Mouse (Mus musculus) ES-E14 (cell line): ENCODE results near the gene Shq1. TPM values are rescaled to one million over a fixed set of nuclear protein-coding genes. Genes with fewer than 3 reads are reported as not detected.

Source experiments
- DNase-seq: peaks from one replicate; pipeline ENCODE4 v3.0.0-alpha.2; 2013; ENCODE audit warnings: low read depth, low spot score
- H3K27ac ChIP-seq: 2 replicates; pipeline ENCODE4 v1.5.1; 2012; ENCODE audit warnings: low read depth, mild to moderate bottlenecking, low read length, moderate library complexity, mixed read lengths; ENCODE audit not compliant: poor library complexity, insufficient read depth, severe bottlenecking
- H3K36me3 ChIP-seq: 2 replicates; pipeline ENCODE4 v1.6.1; 2012; ENCODE audit warnings: mild to moderate bottlenecking, low read length, moderate library complexity, mixed read lengths; ENCODE audit not compliant: control insufficient read depth, poor library complexity, insufficient read depth, severe bottlenecking
- H3K4me1 ChIP-seq, 2 experiments: fragments of 150-350 bp in 1 of 2; sonication (generic) in 1 of 2; 2 replicates each; pipeline ENCODE4 v1.6.1; 2012; ENCODE audit warnings: low read length in 2 of 2, mild to moderate bottlenecking in 1 of 2, mixed read lengths in 1 of 2; ENCODE audit not compliant: control insufficient read depth in 2 of 2, insufficient read depth in 2 of 2, poor library complexity in 1 of 2
- H3K4me3 ChIP-seq, 2 experiments: fragments of 150-350 bp in 1 of 2; sonication (generic) in 1 of 2; 2 replicates each; pipeline ENCODE4 v1.5.1; 2012; ENCODE audit warnings: low read length in 2 of 2, low read depth in 1 of 2, mild to moderate bottlenecking in 1 of 2, mixed read lengths in 1 of 2; ENCODE audit not compliant: insufficient read depth in 1 of 2, poor library complexity in 1 of 2, severe bottlenecking in 1 of 2
- H3K9ac ChIP-seq: 2 replicates; pipeline ENCODE4 v1.6.1; 2012; ENCODE audit warnings: low read depth, mild to moderate bottlenecking, low read length, mixed read lengths; ENCODE audit not compliant: poor library complexity, insufficient read depth, severe bottlenecking
- H3K9me3 ChIP-seq: fragments of 150-350 bp; sonication (generic); 2 replicates; pipeline ENCODE4 v1.6.1; 2012; ENCODE audit warnings: low read depth, mild to moderate bottlenecking, low read length; ENCODE audit not compliant: control insufficient read depth, insufficient read depth
- CHD2 ChIP-seq: IDR thresholded peaks from 2 replicates; pipeline ENCODE4 v1.6.1; 2014; ENCODE audit warnings: mild to moderate bottlenecking, low read depth, low read length, inconsistent platforms
- HCFC1 ChIP-seq: IDR thresholded peaks from 2 replicates; pipeline ENCODE4 v1.6.1; 2012; ENCODE audit warnings: low read length, inconsistent platforms, borderline replicate concordance; ENCODE audit not compliant: insufficient read depth
- MAFK ChIP-seq: IDR thresholded peaks from 2 replicates; pipeline ENCODE4 v1.6.1; 2014; ENCODE audit warnings: mild to moderate bottlenecking, low read depth, low read length, inconsistent platforms; ENCODE audit not compliant: insufficient read depth
- ZC3H11A ChIP-seq: IDR thresholded peaks from 2 replicates; pipeline ENCODE4 v1.6.1; 2012; ENCODE audit warnings: low read depth, mild to moderate bottlenecking, inconsistent platforms, low read length, borderline replicate concordance
- ZNF384 ChIP-seq: IDR thresholded peaks from 2 replicates; pipeline ENCODE4 v1.6.1; 2012; ENCODE audit warnings: low read depth, low read length, inconsistent platforms
- in situ Hi-C, 2 experiments: fragments of 600-800 bp; cut with MboI; formaldehyde crosslinking; loops; one replicate each; pipeline ENCODE4 v1.15.1; 2025; ENCODE audit warnings: low sequenced_read_pairs in 2 of 2, inconsistent platforms in 1 of 2; ENCODE audit not compliant: unreplicated experiment in 2 of 2
- total RNA-seq: library from RNA; depleted of rRNA; stranded (reverse); fragments of 300-350 nt; gene quantifications from 2 replicates; pipeline ENCODE4 v1.2.3, GENCODE M21; 2012

Shq1 gene
- total RNA-seq, 1 experiment, result 25.1 TPM

DNA sequence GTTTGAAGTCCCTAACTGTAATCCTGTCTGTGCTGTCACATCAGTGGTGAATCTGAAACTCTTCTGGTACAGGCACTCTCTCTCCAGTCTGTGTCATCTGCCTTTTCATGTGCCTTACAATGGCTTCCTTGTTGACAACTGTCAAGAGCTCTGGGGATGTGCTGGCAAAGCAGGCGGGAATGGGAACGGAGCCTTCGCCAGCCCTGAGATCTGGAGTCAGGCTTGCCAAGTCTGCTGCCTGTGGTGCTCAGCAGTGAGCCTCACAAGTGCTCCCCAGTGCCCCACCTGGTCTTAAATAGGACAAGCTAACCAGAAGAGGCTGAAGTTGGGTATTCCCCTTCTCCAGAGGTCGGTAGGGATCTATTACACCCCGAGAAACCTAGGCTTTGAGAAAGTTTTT lies 29.8 kb upstream of the Shq1 start:
- Histone ChIP-seq H3K4me3 (no peak overlapping the region), H3K36me3 (no peaks in the 10 kb centered on the region), H3K4me1 (no peaks in the 10 kb centered on the region), H3K9ac (no peak overlapping the region), H3K27ac (no peak overlapping the region), H3K9me3 (no peaks in the 10 kb centered on the region)
- in situ Hi-C loops, result no loop called here
- no peak for TF ChIP-seq CHD2
- TF ChIP-seq HCFC1, result no peak
- TF ChIP-seq ZC3H11A, result no peak
- TF ChIP-seq ZNF384, result no peak
- TF ChIP-seq MAFK, result no peak
- no peak for DNase-seq

DNA sequence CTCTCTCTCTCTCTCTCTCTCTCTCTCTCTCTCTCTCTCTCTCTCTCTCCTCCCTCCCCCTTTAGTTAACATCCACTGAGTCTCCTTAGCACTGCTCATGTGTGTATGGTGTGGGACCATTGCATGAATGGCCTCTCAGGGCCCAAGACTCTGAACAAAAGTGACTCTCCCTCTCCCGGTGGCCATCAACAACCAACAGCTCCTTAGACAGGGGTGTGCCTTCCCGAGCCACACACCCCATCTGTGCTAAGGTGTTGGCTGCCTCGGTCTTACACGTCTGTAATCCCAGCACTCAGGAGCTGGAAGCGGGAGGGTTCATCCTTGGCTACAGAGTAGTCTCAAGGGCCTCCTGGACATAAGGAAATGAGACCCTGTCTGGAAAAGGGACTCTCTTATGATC lies 29.0 kb upstream of the Shq1 start:
- H3K36me3 ChIP-seq, result no peaks in the 10 kb centered on the region
- H3K9me3 ChIP-seq, result no peaks in the 10 kb centered on the region
- H3K4me3 ChIP-seq, result no peak overlapping the region
- no peak for DNase-seq
- TF ChIP-seq ZC3H11A (no peak), MAFK (no peak), ZNF384 (no peak), CHD2 (no peak), HCFC1 (no peak)
- no peak overlapping the region for H3K9ac ChIP-seq
- no peak overlapping the region for H3K27ac ChIP-seq
- H3K4me1 ChIP-seq, result no peaks in the 10 kb centered on the region
- in situ Hi-C loops, result no loop called here

DNA sequence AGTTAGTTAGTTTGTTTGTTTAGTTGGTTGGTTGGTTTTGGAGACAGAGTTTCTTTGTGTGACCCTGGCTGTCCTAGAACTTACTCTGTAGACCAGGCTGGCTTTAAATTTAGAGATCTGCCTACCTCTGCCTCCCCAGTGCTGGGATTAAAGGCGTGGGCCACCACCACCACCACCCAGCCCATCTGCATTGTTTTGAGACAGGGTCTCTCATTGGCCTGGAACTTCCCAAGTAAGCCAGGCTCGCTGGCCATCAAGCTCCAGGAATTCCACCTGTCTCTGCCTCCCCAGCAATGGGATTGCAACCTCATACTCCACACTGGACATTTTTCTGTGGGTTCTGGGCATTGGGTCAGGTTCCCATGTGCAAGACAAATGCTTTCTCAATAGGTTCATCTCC lies 15.4 kb upstream of the Shq1 start:
- no peak overlapping the region for H3K4me3 ChIP-seq
- no peak overlapping the region for H3K9ac ChIP-seq
- in situ Hi-C loops, result no loop called here
- TF ChIP-seq ZNF384, result no peak
- no peak for TF ChIP-seq MAFK
- no peak for TF ChIP-seq HCFC1
- TF ChIP-seq CHD2, result no peak
- TF ChIP-seq ZC3H11A, result no peak
- DNase-seq, result no peak
- H3K9me3 ChIP-seq, result no peaks in the 10 kb centered on the region
- H3K36me3 ChIP-seq, result no peaks in the 10 kb centered on the region
- no peak overlapping the region for H3K27ac ChIP-seq
- H3K4me1 ChIP-seq, result no peaks in the 10 kb centered on the region

DNA sequence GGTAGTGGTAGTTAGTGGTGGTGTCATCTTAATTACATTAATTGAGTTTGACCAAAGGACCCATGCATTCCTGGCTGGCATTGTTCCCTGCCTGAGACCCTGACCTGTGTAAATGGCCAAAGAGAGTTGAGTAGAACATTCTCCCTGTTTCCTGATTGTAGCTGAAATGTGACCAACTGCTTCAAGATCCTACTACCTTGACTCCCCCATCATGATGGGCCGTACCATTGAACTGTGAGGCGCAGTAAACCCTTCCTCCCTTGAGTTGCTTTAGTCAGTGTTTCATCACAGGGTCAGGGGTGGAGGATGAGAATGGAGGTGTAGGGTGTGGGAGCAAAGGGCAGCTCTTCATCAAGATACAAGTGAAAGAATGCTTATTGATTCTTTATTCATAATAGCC lies 7.7 kb upstream of the Shq1 start:
- Histone ChIP-seq H3K9ac (no peak overlapping the region), H3K4me3 (no peak overlapping the region), H3K4me1 (no peaks in the 10 kb centered on the region), H3K27ac (no peak overlapping the region), H3K36me3 (no peaks in the 10 kb centered on the region), H3K9me3 (no peaks in the 10 kb centered on the region)
- in situ Hi-C loops, result loop anchor here in 1 of 2 experiments (10.0 kb wide), 1 partner anchor 196 kb away; no protein-coding TSS in a partner anchor
- TF ChIP-seq HCFC1 (no peak), MAFK (no peak), ZNF384 (no peak), ZC3H11A (no peak), CHD2 (no peak)
- DNase-seq, result no peak

DNA sequence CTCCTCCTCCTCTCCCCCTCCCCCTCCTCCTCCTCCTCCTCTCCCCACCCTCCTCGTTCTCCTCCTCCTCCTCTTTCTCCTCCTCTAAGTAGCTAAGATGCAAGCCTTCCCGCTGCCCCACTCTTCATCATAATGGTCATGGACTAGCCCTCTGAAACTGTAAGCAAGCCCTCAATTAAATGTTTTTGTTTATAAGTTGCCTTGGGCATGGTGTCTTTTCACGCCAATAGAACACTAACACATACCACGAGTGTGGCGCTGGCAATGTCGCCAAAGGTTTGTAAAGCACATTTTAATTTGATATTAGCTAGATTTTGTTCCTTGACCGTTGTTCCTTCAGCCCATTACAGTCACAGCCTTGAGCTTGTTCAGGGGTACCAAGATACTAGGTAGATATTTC lies 5.5 kb upstream of the Shq1 start:
- in situ Hi-C loops, result loop anchor here in 1 of 2 experiments (10.0 kb wide), 1 partner anchor 198 kb away; no protein-coding TSS in a partner anchor
- no peak overlapping the region for H3K4me3 ChIP-seq
- no peaks in the 10 kb centered on the region for H3K36me3 ChIP-seq
- no peak for DNase-seq
- H3K4me1 ChIP-seq, result no peaks in the 10 kb centered on the region
- no peak overlapping the region for H3K27ac ChIP-seq
- no peak for TF ChIP-seq CHD2
- no peak for TF ChIP-seq ZNF384
- TF ChIP-seq HCFC1, result no peak
- no peak for TF ChIP-seq MAFK
- TF ChIP-seq ZC3H11A, result no peak
- no peak overlapping the region for H3K9ac ChIP-seq
- no peaks in the 10 kb centered on the region for H3K9me3 ChIP-seq
